Mouse (Mus musculus) 416B (cell line): ENCODE measurements around the gene Pabpn1l.
"Not testable (repeated sequence)": the region's sequence is repeated elsewhere in the genome, so short reads cannot be mapped to it uniquely, and the experiment has no call there.

Source experiments
- DNase-seq: peaks from one replicate; pipeline ENCODE4 v3.0.0; 2011; ENCODE audit warnings: low read depth

Pabpn1l gene

GRCm38 (mm10) chr8:122648192-122648970, 25.8 kb upstream of the Pabpn1l start:
- DNase-seq, result peak; percentile 55

- DNase-seq, result no peak
Observed at GRCm38 (mm10) chr8:122646337-122646736, 23.8 kb upstream of the Pabpn1l start.

GRCm38 (mm10) chr8:122644175-122644954, 21.8 kb upstream of the Pabpn1l start:
- no peak for DNase-seq

- DNase-seq, result no peak
Observed at GRCm38 (mm10) chr8:122642071-122642470, 19.5 kb upstream of the Pabpn1l start.

GRCm38 (mm10) chr8:122641406-122641805, 18.9 kb upstream of the Pabpn1l start:
- DNase-seq, result no peak

- DNase-seq, result no peak
Observed at GRCm38 (mm10) chr8:122640825-122641224, 18.3 kb upstream of the Pabpn1l start.

GRCm38 (mm10) chr8:122639521-122640248, 17.1 kb upstream of the Pabpn1l start:
- DNase-seq, result no peak

GRCm38 (mm10) chr8:122638601-122639000, 16.1 kb upstream of the Pabpn1l start:
- no peak for DNase-seq

GRCm38 (mm10) chr8:122637230-122637629, 14.7 kb upstream of the Pabpn1l start:
- DNase-seq, result no peak

- DNase-seq, result no peak
Observed at GRCm38 (mm10) chr8:122636803-122637175, 14.2 kb upstream of the Pabpn1l start.

GRCm38 (mm10) chr8:122635878-122636802, 13.6 kb upstream of the Pabpn1l start:
- DNase-seq, result no peak

- no peak for DNase-seq
Observed at GRCm38 (mm10) chr8:122633205-122633604, 10.7 kb upstream of the Pabpn1l start.

- DNase-seq, result not testable (repeated sequence)
Observed at GRCm38 (mm10) chr8:122632134-122632533, 9.6 kb upstream of the Pabpn1l start.

- DNase-seq, result no peak
Observed at GRCm38 (mm10) chr8:122630696-122631095, 8.2 kb upstream of the Pabpn1l start.

- DNase-seq, result no peak
Observed at GRCm38 (mm10) chr8:122629388-122629787, 6.8 kb upstream of the Pabpn1l start.

GRCm38 (mm10) chr8:122626896-122627295, 4.4 kb upstream of the Pabpn1l start:
- DNase-seq, result peak; percentile 69

GRCm38 (mm10) chr8:122625811-122626210, 3.3 kb upstream of the Pabpn1l start:
- DNase-seq, result no peak

- peak; percentile 52 for DNase-seq
Observed at GRCm38 (mm10) chr8:122624653-122625052, 2.1 kb upstream of the Pabpn1l start.

GRCm38 (mm10) chr8:122623844-122624642, 1.5 kb upstream of the Pabpn1l start:
- no peak for DNase-seq

GRCm38 (mm10) chr8:122620446-122620845, 2.1 kb downstream of the Pabpn1l start:
- no peak for DNase-seq
